Mouse (Mus musculus) lung, postnatal 0 days (tissue): ENCODE measurements around the gene Napb. TPM values are rescaled to one million over a fixed set of nuclear protein-coding genes. Genes with fewer than 3 reads are reported as not detected.

ENCODE experiments used
- ATAC-seq: fragments of 200-750 bp; cut with Nextera tagmentation; 2 replicates; pipeline ENCODE4 v1.8.0; 2017; ENCODE audit warnings: moderate library complexity
- DNase-seq: peaks from one replicate; pipeline ENCODE4 v3.0.0-alpha.2; 2016; ENCODE audit warnings: low spot score
- H3K27ac ChIP-seq: fragments of 300-500 bp; sonication (generic); 2 replicates; pipeline ENCODE4 v1.5.1; 2014; ENCODE audit warnings: antibody characterized with exemption, mild to moderate bottlenecking, low read length, mixed read lengths
- H3K27me3 ChIP-seq: fragments of 300-500 bp; sonication (generic); replicated peaks from 2 replicates; pipeline ENCODE4 v1.6.1; 2014; ENCODE audit warnings: low read length, mixed read lengths; ENCODE audit not compliant: insufficient read depth
- H3K36me3 ChIP-seq: fragments of 300-500 bp; sonication (generic); 2 replicates; pipeline ENCODE4 v1.6.1; 2014; ENCODE audit warnings: low read length, mixed read lengths; ENCODE audit not compliant: insufficient read depth
- H3K4me1 ChIP-seq: fragments of 300-500 bp; sonication (generic); 2 replicates; pipeline ENCODE4 v1.6.1; 2014; ENCODE audit warnings: antibody characterized with exemption, low read depth, low read length, mixed read lengths; ENCODE audit not compliant: insufficient read depth
- H3K4me2 ChIP-seq: fragments of 300-500 bp; sonication (generic); replicated peaks from 2 replicates; pipeline ENCODE4 v1.6.1; 2014; ENCODE audit warnings: low read depth, mild to moderate bottlenecking, low read length, moderate library complexity, mixed read lengths
- H3K4me3 ChIP-seq: fragments of 300-500 bp; sonication (generic); 2 replicates; pipeline ENCODE4 v1.5.1; 2014; ENCODE audit warnings: low read depth, low read length
- H3K9ac ChIP-seq: fragments of 300-500 bp; sonication (generic); replicated peaks from 2 replicates; pipeline ENCODE4 v1.6.1; 2014; ENCODE audit warnings: low read depth, mild to moderate bottlenecking
- H3K9me3 ChIP-seq: fragments of 300-500 bp; sonication (generic); 2 replicates; pipeline ENCODE4 v1.6.1; 2016; ENCODE audit warnings: low read length, mixed read lengths
- CTCF ChIP-seq: IDR thresholded peaks from 2 replicates; pipeline ENCODE4 v1.5.1; 2016; ENCODE audit warnings: antibody characterized with exemption, mild to moderate bottlenecking
- EP300 ChIP-seq: IDR thresholded peaks from 2 replicates; pipeline ENCODE4 v1.6.1; 2016; ENCODE audit warnings: antibody characterized with exemption, mild to moderate bottlenecking, control low read depth
- WGBS: fragments of 180-500 bp; shearing (Covaris S2); extraction: QIAGEN DNeasy Blood & Tissue Kit; methylation state at CpG from one replicate; pipeline ENCODE4 v1.1.7; 2014; 5-methylcytosine and 5-hydroxymethylcytosine counted together
- polyA plus RNA-seq: library from polyadenylated mRNA; unstranded; fragments of >200 nt; fragmentation: Nextera tagmentation; extraction: Ambion mirVana; gene quantifications from 2 replicates; pipeline ENCODE4 v1.2.1, GENCODE M21; 2015

The Napb gene
- polyA plus RNA-seq, 1 experiment from 2014 or later = 1.4 TPM

- TF ChIP-seq EP300 (no peak), CTCF (no peak; the same call in 1 of the 2 replicates)
- under 1% methylated on average over 55 of the region's 58 CpGs for WGBS
- H3K4me1 ChIP-seq = 0 out of 2 replicates have a peak, but pooled peaks cover 4% of the 10 kb centered on the region
- peak within 1 kb of the TSS; percentile 85 for H3K4me2 ChIP-seq
- H3K9me3 ChIP-seq = no peaks in the 10 kb centered on the region
- peak within 1 kb of the TSS; percentile 45 for H3K9ac ChIP-seq
- peak within 1 kb of the TSS; percentile 55; the same call in 1 of the 2 replicates for H3K27ac ChIP-seq
- H3K36me3 ChIP-seq = peaks cover 5% of the 10 kb centered on the region; the same call in 1 of the 2 replicates
- peak within 1 kb of the TSS; percentile 73 for H3K4me3 ChIP-seq
- peak; percentile 99 for DNase-seq
- peak; percentile 100 for ATAC-seq
- H3K27me3 ChIP-seq = no peaks in the 10 kb centered on the region
These were observed 59.8 kb downstream of the Napb start, which contains the start of gene Nxt1 for GRCm38 (mm10) chr2:148672199-148673096. Gene Nxt1 (plus strand): TSS chr2:148672601.

DNA sequence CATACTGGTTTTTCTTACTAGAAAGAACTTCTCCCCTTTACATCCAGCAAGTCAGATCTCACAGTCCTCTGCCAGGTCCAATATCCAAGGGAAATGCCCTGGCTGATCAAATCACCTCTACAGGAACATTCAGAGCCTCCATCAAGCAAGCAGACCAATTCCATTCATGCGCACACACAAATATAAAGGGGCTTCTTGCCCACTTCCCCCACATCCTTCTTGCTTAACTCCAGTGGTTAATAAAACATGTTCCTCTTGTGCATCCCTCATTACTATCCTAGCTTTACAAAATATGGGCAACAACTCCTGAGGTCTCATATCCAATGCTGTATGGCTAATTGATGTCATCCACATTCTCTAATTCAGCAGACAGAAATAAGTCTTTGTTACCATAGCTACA is 68.8 kb downstream of the Napb start:
- TF ChIP-seq EP300 (no peak), CTCF (no peak)
- DNase-seq = no peak
- no peak overlapping the region for H3K4me2 ChIP-seq
- no peak overlapping the region for H3K9ac ChIP-seq
- ATAC-seq = no peak
- no peaks in the 10 kb centered on the region for H3K27me3 ChIP-seq
- 94% methylated on average over 1 of the region's 1 CpGs for WGBS
- H3K4me1 ChIP-seq = no peaks in the 10 kb centered on the region
- no peak overlapping the region for H3K4me3 ChIP-seq
- no peaks in the 10 kb centered on the region for H3K9me3 ChIP-seq
- no peak overlapping the region for H3K27ac ChIP-seq
- H3K36me3 ChIP-seq = no peaks in the 10 kb centered on the region

- peak; percentile 65; the same call in 1 of the 2 replicates for ATAC-seq
- DNase-seq = peak; percentile 73
- Histone ChIP-seq H3K9me3 (no peaks in the 10 kb centered on the region), H3K27me3 (no peaks in the 10 kb centered on the region), H3K36me3 (no peaks in the 10 kb centered on the region), H3K27ac (no peak overlapping the region), H3K4me3 (no peak overlapping the region), H3K4me2 (no peak overlapping the region), H3K4me1 (no peaks in the 10 kb centered on the region), H3K9ac (no peak overlapping the region)
- WGBS = 2% methylated on average over 3 of the region's 3 CpGs
- TF ChIP-seq CTCF (peak; percentile 88), EP300 (no peak)
These were observed 77.3 kb downstream of the Napb start for GRCm38 (mm10) chr2:148654961-148655360.

- WGBS = 35% methylated on average over 3 of the region's 3 CpGs
- no peak for TF ChIP-seq EP300
- no peak for TF ChIP-seq CTCF
- no peaks in the 10 kb centered on the region for H3K9me3 ChIP-seq
- DNase-seq (no peak), ATAC-seq (no peak)
- no peaks in the 10 kb centered on the region for H3K36me3 ChIP-seq
- H3K4me1 ChIP-seq = no peaks in the 10 kb centered on the region
- H3K4me3 ChIP-seq = no peak overlapping the region
- H3K27me3 ChIP-seq = no peaks in the 10 kb centered on the region
- H3K27ac ChIP-seq = no peak overlapping the region
- no peak overlapping the region for H3K4me2 ChIP-seq
- H3K9ac ChIP-seq = no peak overlapping the region
These were observed 81.5 kb downstream of the Napb start for GRCm38 (mm10) chr2:148650587-148651357.

DNA sequence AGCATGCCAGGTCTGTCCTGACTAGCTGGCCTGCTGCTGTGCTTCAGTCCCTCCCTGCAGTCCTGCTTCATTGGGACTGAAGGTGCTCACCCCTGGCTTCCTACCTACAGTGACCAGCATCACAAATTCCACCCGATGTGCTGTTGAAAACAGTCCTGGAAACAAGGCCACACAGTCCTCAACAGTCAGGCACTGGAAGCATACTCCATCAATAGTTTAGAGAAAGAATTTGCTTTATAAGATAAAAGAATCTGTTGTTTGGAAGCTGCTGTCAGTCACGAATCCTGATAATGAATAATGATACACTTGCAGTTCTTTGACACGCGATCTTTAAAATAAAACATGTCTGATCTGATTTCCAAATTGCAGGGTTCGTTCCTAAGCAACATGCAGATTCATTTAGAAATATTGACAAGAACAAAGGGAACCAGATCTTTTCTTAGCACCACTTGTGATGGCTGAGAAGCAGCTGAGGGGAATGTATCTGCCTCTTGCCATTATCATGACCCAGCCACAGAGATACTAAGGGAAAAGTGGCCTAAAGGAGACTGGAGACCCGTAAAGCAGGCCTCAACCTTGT is 87.8 kb downstream of the Napb start:
- WGBS = 78% methylated on average over 6 of the region's 6 CpGs
- H3K4me3 ChIP-seq = no peak overlapping the region
- ATAC-seq = no peak

More for the DNA sequence above, 87.8 kb downstream of the Napb start:
- TF ChIP-seq EP300 (no peak), CTCF (no peak)
- H3K9ac ChIP-seq = no peak overlapping the region
- H3K27ac ChIP-seq = no peak overlapping the region
- no peaks in the 10 kb centered on the region for H3K9me3 ChIP-seq
- no peak for DNase-seq
- H3K36me3 ChIP-seq = no peaks in the 10 kb centered on the region
- no peak overlapping the region for H3K4me2 ChIP-seq
- no peaks in the 10 kb centered on the region for H3K27me3 ChIP-seq
- no peaks in the 10 kb centered on the region for H3K4me1 ChIP-seq

Other genes starting within 250 kb of the Napb start
- 46.2 and 46.4 TPM in 2 replicates for gene Nxt1, start 59.9 kb downstream of the Napb start, polyA plus RNA-seq
- gene Gzf1, start 51.4 kb downstream of the Napb start, polyA plus RNA-seq = 21.3 and 23.7 TPM in 2 replicates
- gene Cstl1, start 17.9 kb upstream of the Napb start, polyA plus RNA-seq = not detected in 2 replicates
- not detected in 2 replicates for gene Cst11, start 39.0 kb upstream of the Napb start, polyA plus RNA-seq
- gene 8030411F24Rik, start 49.5 kb upstream of the Napb start, polyA plus RNA-seq = not detected in 2 replicates
- not detected in 2 replicates for gene Cst12, start 56.9 kb upstream of the Napb start, polyA plus RNA-seq
- gene Cst8, start 66.3 kb upstream of the Napb start, polyA plus RNA-seq = 12.9 and 19.4 TPM in 2 replicates
- not detected in 2 replicates for gene Cst13, start 87.6 kb upstream of the Napb start, polyA plus RNA-seq
- gene Cst9, start 102.7 kb upstream of the Napb start, polyA plus RNA-seq = 1.5 and 2.5 TPM in 2 replicates
- gene 9230104L09Rik, start 132.6 kb upstream of the Napb start, polyA plus RNA-seq = 0.94 and 1.5 TPM in 2 replicates
- gene Cst3, start 143.2 kb upstream of the Napb start, polyA plus RNA-seq = 755 and 866 TPM in 2 replicates